Mouse (Mus musculus) spleen, adult 2 months (tissue): ENCODE results near the gene Tgm1.

Experiments
- CTCF ChIP-seq: fragments of 200-500 bp; IDR thresholded peaks from 2 replicates; pipeline ENCODE4 v1.5.1; 2011; ENCODE audit warnings: mild to moderate bottlenecking, inconsistent platforms; ENCODE audit not compliant: insufficient read depth, insufficient read length, insufficient replicate concordance; ENCODE audit errors: extremely low read depth
- POLR2A ChIP-seq: fragments of 200-500 bp; IDR thresholded peaks from 2 replicates; pipeline ENCODE4 v1.6.1; 2011; ENCODE audit warnings: low read depth, low read length, inconsistent platforms

GRCm38 (mm10) chr14:55757566-55757965 is 43.8 kb upstream of the Tgm1 start:
- TF ChIP-seq CTCF: no peak
- no peak for TF ChIP-seq POLR2A
